Mouse (Mus musculus) lung, postnatal 0 days (tissue): ENCODE data around the gene Zdhhc12.

ENCODE experiments used
- CTCF ChIP-seq: IDR thresholded peaks from 2 replicates; pipeline ENCODE4 v1.5.1; 2016; ENCODE audit warnings: antibody characterized with exemption, mild to moderate bottlenecking
- EP300 ChIP-seq: IDR thresholded peaks from 2 replicates; pipeline ENCODE4 v1.6.1; 2016; ENCODE audit warnings: antibody characterized with exemption, mild to moderate bottlenecking, control low read depth

DNA sequence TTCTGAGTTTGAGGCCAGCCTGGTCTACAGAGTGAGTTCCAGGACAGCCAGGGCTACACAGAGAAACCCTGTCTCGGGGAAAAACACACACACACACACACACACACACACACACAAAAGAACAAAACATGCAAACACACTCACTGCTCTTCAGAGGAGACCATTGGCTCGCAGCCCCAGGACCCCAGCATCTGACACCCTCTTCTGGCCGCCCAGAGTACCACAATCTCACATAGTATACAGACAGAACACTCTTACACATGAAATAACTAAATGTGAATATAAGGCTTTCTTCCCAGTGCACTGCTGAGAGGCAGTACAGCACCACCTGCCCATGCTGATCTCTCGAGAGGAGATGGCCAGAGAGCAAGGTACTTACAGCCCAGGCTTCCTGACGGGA is 48.9 kb downstream of the Zdhhc12 start:
- no peak; the same call in 1 of the 2 replicates for TF ChIP-seq CTCF
- TF ChIP-seq EP300, result no peak
